Mouse (Mus musculus) WW6 (cell line): ENCODE data around the gene Akt1.
A peak's percentile ranks its signal among the peaks of the same experiment; 100 is the strongest.

Source experiments
- DNase-seq: peaks from one replicate; pipeline ENCODE4 v3.0.0-alpha.2; 2013; ENCODE audit warnings: low read depth, low spot score

Gene Akt1

GRCm38 (mm10) chr12:112628197-112628596, 46.5 kb downstream of the Akt1 start:
- DNase-seq = no peak

GRCm38 (mm10) chr12:112627097-112627881, 47.4 kb downstream of the Akt1 start:
- no peak for DNase-seq

GRCm38 (mm10) chr12:112626455-112626854, 48.2 kb downstream of the Akt1 start:
- DNase-seq = no peak

GRCm38 (mm10) chr12:112625700-112626099, 49.0 kb downstream of the Akt1 start:
- DNase-seq = no peak

- DNase-seq = no peak
Measured at GRCm38 (mm10) chr12:112623742-112624141, 50.9 kb downstream of the Akt1 start.

GRCm38 (mm10) chr12:112621900-112622299, 52.8 kb downstream of the Akt1 start:
- no peak for DNase-seq

GRCm38 (mm10) chr12:112620354-112621061, 54.2 kb downstream of the Akt1 start:
- no peak for DNase-seq

- no peak for DNase-seq
Measured at GRCm38 (mm10) chr12:112619686-112620353, 54.9 kb downstream of the Akt1 start, which contains the start of gene Adssl1. Gene Adssl1 (plus strand): TSS chr12:112620045.

- no peak for DNase-seq
Measured at GRCm38 (mm10) chr12:112618981-112619685, 55.6 kb downstream of the Akt1 start.

GRCm38 (mm10) chr12:112617898-112618380, 56.7 kb downstream of the Akt1 start:
- peak; percentile 57 for DNase-seq

GRCm38 (mm10) chr12:112617184-112617583, 57.5 kb downstream of the Akt1 start:
- no peak for DNase-seq

- DNase-seq = no peak
Measured at GRCm38 (mm10) chr12:112616668-112617067, 58.0 kb downstream of the Akt1 start.

GRCm38 (mm10) chr12:112609031-112609430, 65.7 kb downstream of the Akt1 start:
- no peak for DNase-seq

GRCm38 (mm10) chr12:112606998-112607397, 67.7 kb downstream of the Akt1 start:
- DNase-seq = no peak

GRCm38 (mm10) chr12:112605766-112606165, 68.9 kb downstream of the Akt1 start:
- DNase-seq = no peak

- DNase-seq = no peak
Measured at GRCm38 (mm10) chr12:112604709-112605649, 69.7 kb downstream of the Akt1 start.

- DNase-seq = no peak
Measured at GRCm38 (mm10) chr12:112604022-112604421, 70.7 kb downstream of the Akt1 start.
